Mouse (Mus musculus): Measurements from ENCODE around the gene Gnl2. TPM values are rescaled to one million over a fixed set of nuclear protein-coding genes. Genes with fewer than 3 reads are reported as not detected.
A peak's percentile ranks its signal among the peaks of the same experiment; 100 is the strongest.

Gnl2 gene
- polyA plus RNA-seq, 1 experiment: 14.3 TPM

DNA sequence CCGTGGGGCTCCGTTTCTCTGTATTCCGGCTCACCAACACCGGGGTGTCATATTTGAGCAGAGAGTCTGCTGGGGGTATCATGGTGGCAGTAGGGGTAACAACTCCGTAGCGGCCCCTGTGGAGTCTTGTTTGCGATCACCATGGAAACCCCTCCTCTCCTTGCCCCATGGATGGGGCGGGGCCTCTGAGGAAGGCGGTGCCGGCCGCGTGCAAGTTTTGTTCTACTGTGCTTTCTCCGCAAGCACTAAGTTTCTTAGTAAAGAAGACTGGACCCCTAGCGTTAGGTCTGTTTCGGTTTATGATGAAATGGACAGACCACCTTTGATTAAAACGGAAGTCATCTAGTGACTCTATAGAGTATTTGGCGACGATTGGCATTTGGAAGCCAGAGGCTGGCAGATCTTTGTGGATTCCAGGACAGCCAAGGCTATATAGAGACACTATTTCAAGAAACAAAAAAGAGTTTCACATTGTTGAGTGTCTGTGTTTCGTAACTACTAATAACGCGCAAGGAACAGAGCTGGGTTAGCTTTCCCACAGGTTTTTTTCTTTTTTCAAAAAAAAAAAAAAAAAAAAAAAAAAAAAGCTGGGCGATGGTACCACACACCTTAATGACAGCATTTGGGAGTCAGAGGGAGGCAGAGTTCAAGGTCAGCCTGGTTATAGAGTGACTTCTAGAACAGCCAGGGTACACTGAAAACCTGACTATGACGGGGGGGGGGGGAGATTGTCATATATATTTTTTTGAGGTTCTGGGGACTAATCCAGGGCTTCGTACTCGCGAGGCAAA, 49.3 kb downstream of the Gnl2 start, which contains the start of gene Dnali1:
Gene Dnali1 (minus strand): TSS at position 187 of the 791 bp plus-strand sequence.
- TF ChIP-seq POLR2A (IDR thresholded peaks at IDR 0.05; ENCODE audit: low read depth, low read length) (no peak), CTCF (conservative IDR thresholded peaks at IDR 0.05; ENCODE audit: insufficient read depth, insufficient read length, low read depth, low read length) (no peak)
- peak within 1 kb of the TSS; percentile 90 for H3K4me3 ChIP-seq (ENCODE audit: insufficient read depth, low read depth, low read length)
- H3K27ac ChIP-seq (ENCODE audit: insufficient read depth, low read depth, low read length): no peak within 1 kb of the TSS
- DNase-seq: peak; percentile 79
- H3K27me3 ChIP-seq (replicated peaks; ENCODE audit: control insufficient read depth, insufficient read depth, low read length): no peaks in the 10 kb centered on the region
- 1% methylated on average over 26 of the region's 26 CpGs for WGBS
- H3K4me1 ChIP-seq (ENCODE audit: control insufficient read depth, insufficient read depth, low read length): peaks cover 6% of the 10 kb centered on the region; the same call in 1 of the 2 replicates
- 0 out of 2 replicates have a peak, but pooled peaks cover 2% of the 10 kb centered on the region for H3K36me3 ChIP-seq (ENCODE audit: control insufficient read depth, insufficient read depth, low read length)

DNA sequence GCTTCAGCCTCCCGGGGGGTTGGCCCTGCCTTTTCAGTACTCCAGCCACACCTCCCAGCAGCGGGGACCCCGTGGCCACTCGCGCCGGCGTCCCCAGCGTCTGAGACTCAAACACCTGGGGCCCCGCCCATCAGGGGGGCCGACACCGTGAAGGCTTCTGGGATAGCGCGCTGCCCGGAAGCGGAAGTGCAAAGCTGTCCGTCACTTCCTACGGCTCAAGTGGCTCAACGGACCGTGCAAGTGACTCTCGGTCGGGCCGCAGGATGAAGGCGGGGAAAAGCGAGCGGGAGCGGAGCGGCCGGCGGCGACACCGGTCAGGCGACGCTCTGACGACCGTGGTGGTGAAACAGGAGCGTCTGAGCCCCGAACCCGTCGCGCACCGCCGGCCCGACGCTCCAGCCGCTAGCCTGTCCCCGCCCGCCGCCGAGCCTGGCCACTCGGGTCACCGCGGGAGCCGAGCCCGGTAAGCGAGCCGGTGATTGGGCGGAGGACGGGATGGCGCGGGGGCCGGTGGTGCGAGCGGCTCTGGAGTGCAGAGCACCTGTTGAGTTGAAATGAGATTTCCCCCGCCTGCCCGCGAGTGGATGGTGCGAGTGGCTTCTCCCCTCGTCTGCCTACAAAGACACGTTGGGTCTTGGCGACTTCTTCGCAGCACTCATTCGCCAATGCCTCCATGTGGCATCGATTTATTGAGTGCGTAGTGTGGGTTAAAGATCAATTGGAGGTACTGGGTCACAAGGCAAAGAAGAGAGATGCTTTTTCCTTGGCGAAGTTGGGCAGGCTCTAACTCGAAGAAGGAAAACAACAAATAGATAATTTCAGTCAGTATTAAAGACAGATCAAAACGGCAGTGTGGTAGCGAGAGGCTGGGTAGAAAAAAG, 50.3 kb downstream of the Gnl2 start, which contains the start of gene Snip1:
Gene Snip1 (plus strand): TSS at position 183 of the 881 bp plus-strand sequence.
- WGBS: under 1% methylated on average over 78 of the region's 78 CpGs
- H3K4me1 ChIP-seq (ENCODE audit: control insufficient read depth, insufficient read depth, low read length): peaks cover 6% of the 10 kb centered on the region; the same call in 1 of the 2 replicates
- H3K36me3 ChIP-seq (ENCODE audit: control insufficient read depth, insufficient read depth, low read length): 0 out of 2 replicates have a peak, but pooled peaks cover 2% of the 10 kb centered on the region
- peak within 1 kb of the TSS; percentile 90 for H3K4me3 ChIP-seq (ENCODE audit: insufficient read depth, low read depth, low read length)
- TF ChIP-seq POLR2A (IDR thresholded peaks at IDR 0.05; ENCODE audit: low read depth, low read length): peak; percentile 75
- no peak for TF ChIP-seq CTCF (conservative IDR thresholded peaks at IDR 0.05; ENCODE audit: insufficient read depth, insufficient read length, low read depth, low read length)
- H3K27me3 ChIP-seq (replicated peaks; ENCODE audit: control insufficient read depth, insufficient read depth, low read length): no peaks in the 10 kb centered on the region
- peak; percentile 97 for DNase-seq
- 0 out of 2 replicates have a peak within 1 kb of the TSS, but pooled peaks have one; percentile 36 for H3K27ac ChIP-seq (ENCODE audit: insufficient read depth, low read depth, low read length)

DNA sequence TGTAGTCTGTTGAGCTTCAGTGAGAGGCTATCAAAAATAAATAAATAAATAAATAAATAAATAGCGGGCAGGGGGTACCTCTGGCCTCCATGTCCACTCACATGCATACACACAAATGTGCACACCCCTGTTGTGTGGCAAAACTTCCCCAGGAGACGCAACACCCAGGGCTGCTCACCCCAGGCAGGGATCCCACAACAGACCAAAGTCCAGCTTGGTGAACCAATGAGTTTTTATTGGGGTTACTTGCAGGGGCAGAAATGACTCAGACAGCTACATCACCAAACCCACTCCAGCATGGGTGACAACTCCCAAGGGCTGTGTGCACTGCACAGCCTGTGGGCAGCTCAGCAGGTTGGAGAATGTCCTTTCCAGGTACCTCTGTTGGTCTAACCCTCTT, 61.3 kb downstream of the Gnl2 start:
- TF ChIP-seq POLR2A (IDR thresholded peaks at IDR 0.05; ENCODE audit: low read depth, low read length): no peak
- TF ChIP-seq CTCF (conservative IDR thresholded peaks at IDR 0.05; ENCODE audit: insufficient read depth, insufficient read length, low read depth, low read length): no peak
- Histone ChIP-seq H3K4me3 (ENCODE audit: insufficient read depth, low read depth, low read length) (no peak overlapping the region), H3K4me1 (ENCODE audit: control insufficient read depth, insufficient read depth, low read length) (no peaks in the 10 kb centered on the region), H3K27ac (ENCODE audit: insufficient read depth, low read depth, low read length) (no peak overlapping the region), H3K36me3 (ENCODE audit: control insufficient read depth, insufficient read depth, low read length) (no peaks in the 10 kb centered on the region), H3K27me3 (replicated peaks; ENCODE audit: control insufficient read depth, insufficient read depth, low read length) (no peaks in the 10 kb centered on the region)
- WGBS: 79% methylated on average over 2 of the region's 2 CpGs
- DNase-seq: peak; percentile 36

DNA sequence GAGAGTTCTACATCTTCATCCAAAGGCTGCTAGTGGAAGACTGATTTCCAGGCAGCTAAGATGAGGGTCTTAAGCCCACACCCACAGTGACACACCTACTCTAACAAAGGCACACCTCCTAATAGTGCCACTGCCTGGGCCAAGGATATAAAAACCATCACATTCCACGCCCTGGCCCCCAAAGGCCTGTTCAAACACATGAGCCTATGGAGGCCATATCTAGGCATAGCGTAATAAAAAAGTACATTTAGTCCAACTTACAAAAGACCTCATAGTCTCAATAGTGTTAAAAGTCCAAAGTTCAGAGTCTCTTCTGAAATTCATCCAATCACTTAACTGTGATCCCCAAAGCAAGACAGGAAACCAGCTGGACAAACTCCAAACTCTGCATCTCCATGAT, 62.3 kb downstream of the Gnl2 start:
- Histone ChIP-seq H3K27me3 (replicated peaks; ENCODE audit: control insufficient read depth, insufficient read depth, low read length) (no peaks in the 10 kb centered on the region), H3K4me1 (ENCODE audit: control insufficient read depth, insufficient read depth, low read length) (no peaks in the 10 kb centered on the region), H3K27ac (ENCODE audit: insufficient read depth, low read depth, low read length) (no peak overlapping the region), H3K4me3 (ENCODE audit: insufficient read depth, low read depth, low read length) (no peak overlapping the region), H3K36me3 (ENCODE audit: control insufficient read depth, insufficient read depth, low read length) (no peaks in the 10 kb centered on the region)
- TF ChIP-seq POLR2A (IDR thresholded peaks at IDR 0.05; ENCODE audit: low read depth, low read length) (no peak), CTCF (conservative IDR thresholded peaks at IDR 0.05; ENCODE audit: insufficient read depth, insufficient read length, low read depth, low read length) (no peak)
- WGBS: 92% methylated on average over 2 of the region's 2 CpGs
- DNase-seq: no peak

DNA sequence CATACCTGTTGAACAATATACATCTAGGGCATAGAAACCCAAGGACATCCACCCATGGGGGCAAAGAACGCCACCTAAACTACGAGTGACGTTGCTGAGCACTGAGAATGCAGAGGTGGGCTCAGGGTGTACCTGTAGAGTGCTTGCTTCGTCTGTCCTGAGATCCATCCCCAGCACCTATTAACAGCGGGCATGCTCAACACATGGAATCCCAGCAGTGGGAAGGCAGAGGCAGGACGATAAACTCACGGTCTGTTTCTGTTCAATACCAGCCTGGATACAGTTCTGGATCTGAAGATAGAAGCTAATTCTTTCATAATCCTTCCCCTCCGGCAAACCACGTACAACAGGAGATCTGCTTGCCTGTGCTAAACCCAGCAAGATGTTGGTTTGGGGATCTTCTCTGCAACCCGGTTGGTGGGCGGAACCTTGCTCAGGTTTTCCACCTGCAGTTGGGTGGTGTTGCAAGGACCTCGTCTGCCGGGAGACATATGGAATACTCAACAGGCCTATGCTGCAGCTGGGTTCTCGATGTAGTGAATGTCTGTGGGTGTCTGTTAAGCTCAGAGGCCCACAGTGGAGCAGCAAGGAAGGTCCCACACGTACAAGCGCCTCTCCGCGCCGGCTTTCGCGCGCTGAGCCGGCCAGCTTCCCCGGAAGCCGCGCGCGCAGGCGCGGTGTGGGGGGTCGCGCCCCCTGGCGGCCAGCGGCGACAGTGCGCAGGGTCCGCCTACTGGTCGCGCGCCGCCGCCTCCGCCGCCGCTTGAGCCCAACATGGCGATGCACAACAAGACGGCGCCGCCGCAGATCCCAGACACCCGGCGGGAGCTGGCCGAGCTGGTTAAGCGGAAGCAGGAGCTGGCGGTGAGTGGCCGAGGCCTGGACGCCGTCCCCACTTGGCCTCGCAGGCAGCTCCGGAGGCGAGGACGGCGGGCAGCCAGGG, 68.3 kb downstream of the Gnl2 start, which contains the start of gene Meaf6:
Gene Meaf6 (plus strand): TSS at position 732 of the 943 bp plus-strand sequence.
- peaks cover 6% of the 10 kb centered on the region for H3K4me1 ChIP-seq (ENCODE audit: control insufficient read depth, insufficient read depth, low read length)
- H3K4me3 ChIP-seq (ENCODE audit: insufficient read depth, low read depth, low read length): peak within 1 kb of the TSS; percentile 77
- H3K27ac ChIP-seq (ENCODE audit: insufficient read depth, low read depth, low read length): peak within 1 kb of the TSS; percentile 96
- DNase-seq: peak; percentile 94
- H3K36me3 ChIP-seq (ENCODE audit: control insufficient read depth, insufficient read depth, low read length): no peaks in the 10 kb centered on the region
- no peaks in the 10 kb centered on the region for H3K27me3 ChIP-seq (replicated peaks; ENCODE audit: control insufficient read depth, insufficient read depth, low read length)
- WGBS: 2% methylated on average over 63 of the region's 63 CpGs
- TF ChIP-seq CTCF (conservative IDR thresholded peaks at IDR 0.05; ENCODE audit: insufficient read depth, insufficient read length, low read depth, low read length) (peak; percentile 67), POLR2A (IDR thresholded peaks at IDR 0.05; ENCODE audit: low read depth, low read length) (no peak)

DNA sequence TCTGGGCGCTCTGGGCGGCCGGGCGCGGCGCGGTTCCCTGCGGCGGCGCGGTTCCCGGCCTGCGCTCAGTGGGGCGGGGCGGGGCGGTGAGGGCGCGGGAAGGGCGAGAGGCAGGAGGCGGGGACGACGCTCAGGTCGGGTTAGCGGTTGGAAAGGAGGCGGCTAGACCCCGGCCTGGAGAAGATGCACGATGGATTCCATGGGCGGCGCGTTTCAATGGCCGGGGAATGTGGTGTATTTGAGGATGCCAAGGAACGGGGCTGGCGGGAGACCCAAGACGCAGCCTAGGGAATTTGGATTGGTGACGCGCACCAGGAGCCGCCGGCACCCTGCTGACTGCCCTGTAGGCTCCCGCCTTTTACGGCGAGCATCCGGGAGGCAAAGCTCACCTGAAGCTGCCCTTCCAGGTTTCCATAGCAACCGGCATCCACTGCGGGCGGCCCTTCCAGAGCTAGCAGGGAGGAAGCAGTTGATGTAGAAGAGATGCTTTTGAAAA, 69.0 kb downstream of the Gnl2 start:
- Histone ChIP-seq H3K4me1 (ENCODE audit: control insufficient read depth, insufficient read depth, low read length) (peaks cover 6% of the 10 kb centered on the region), H3K36me3 (ENCODE audit: control insufficient read depth, insufficient read depth, low read length) (no peaks in the 10 kb centered on the region), H3K27ac (ENCODE audit: insufficient read depth, low read depth, low read length) (peak overlapping the region; percentile 96), H3K4me3 (ENCODE audit: insufficient read depth, low read depth, low read length) (peak overlapping the region; percentile 77), H3K27me3 (replicated peaks; ENCODE audit: control insufficient read depth, insufficient read depth, low read length) (no peaks in the 10 kb centered on the region)
- TF ChIP-seq POLR2A (IDR thresholded peaks at IDR 0.05; ENCODE audit: low read depth, low read length) (no peak), CTCF (conservative IDR thresholded peaks at IDR 0.05; ENCODE audit: insufficient read depth, insufficient read length, low read depth, low read length) (no peak)
- under 1% methylated on average over 45 of the region's 45 CpGs for WGBS
- peak; percentile 83 for DNase-seq

Data from kidney, adult 2 months (tissue).